Mouse (Mus musculus): ENCODE data around the gene Bcl2a1d.
"Not testable (repeated sequence)": the region's sequence is repeated elsewhere in the genome, so short reads cannot be mapped to it uniquely, and the experiment has no call there.

The Bcl2a1d gene

GRCm38 (mm10) chr9:88698746-88699145, 33.0 kb downstream of the Bcl2a1d start:
- not testable (repeated sequence) for DNase-seq (ENCODE audit: low spot score in 2 of 2)

DNA sequence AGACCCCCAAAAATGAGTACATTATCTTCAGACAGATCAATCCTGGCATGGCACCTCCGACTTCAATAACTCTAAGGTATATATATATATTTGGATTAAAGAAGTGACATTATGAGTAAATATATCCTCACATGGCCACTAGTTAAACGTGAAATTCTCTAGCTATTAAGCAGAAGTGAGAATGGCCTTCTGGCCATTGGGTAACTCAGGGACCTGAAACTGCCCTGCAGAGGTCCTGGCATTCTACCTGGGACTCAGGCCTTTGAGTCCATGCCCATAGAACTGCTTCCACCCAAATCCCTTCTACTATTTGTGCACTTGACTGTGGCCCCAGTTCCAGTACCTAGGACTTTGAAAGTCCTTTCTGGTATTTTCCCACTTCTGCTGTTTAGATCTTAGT, 40.4 kb downstream of the Bcl2a1d start:
- DNase-seq (ENCODE audit: low spot score in 2 of 2): not testable (repeated sequence)

DNA sequence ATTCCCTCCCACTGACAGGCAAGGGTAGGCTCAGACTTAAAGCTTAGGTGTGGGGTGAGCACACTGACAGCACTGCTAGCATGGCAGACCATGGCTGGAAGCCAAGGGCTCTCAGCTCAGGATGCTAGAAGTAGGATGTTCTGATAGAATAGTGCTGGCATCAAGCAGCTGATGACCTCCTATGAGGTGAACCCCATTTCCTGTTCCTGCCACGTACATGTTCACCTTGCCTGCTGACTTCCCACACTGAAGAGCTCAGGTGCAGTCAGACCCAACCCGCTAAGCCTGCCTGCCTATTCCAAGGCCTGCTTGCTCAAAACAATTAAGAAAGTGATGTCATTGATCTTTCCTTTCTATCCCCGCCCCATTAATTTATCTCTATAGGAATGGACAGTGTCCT, 42.3 kb downstream of the Bcl2a1d start:
- not testable (repeated sequence) for DNase-seq (ENCODE audit: low spot score in 2 of 2)

DNA sequence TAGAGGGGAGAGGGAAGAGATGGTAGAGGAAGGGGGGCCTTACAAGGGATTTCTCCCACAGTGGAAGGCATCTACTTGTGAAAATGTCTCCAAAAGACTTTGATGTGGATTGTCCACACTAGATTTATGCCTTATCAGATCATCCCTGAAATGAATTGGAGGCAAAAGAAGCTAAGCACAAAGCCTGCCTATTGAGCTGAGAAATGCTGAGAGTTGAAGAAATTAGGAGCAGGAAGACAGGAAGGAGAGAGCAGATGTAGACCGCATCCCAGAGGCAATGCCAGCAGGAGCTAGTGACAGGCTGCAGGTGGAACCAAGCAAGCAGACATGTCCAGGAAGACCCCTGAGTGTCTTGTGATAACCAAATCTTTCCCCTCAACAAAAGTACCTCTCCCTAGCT, 45.0 kb downstream of the Bcl2a1d start:
- DNase-seq (ENCODE audit: low spot score in 2 of 2): not testable (repeated sequence)
